Mouse (Mus musculus) layer of hippocampus, adult 11-12 months (tissue): Measurements from ENCODE around the gene Stac2.
A peak's percentile ranks its signal among the peaks of the same experiment; 100 is the strongest.

Experiments used
- DNase-seq: peaks from one replicate; pipeline ENCODE4 v3.0.0; 2022; ENCODE audit warnings: low spot score

Stac2 gene

GRCm38 (mm10) chr11:97997387-97997960 lies 55.8 kb downstream of the Stac2 start:
- DNase-seq = no peak

GRCm38 (mm10) chr11:97996691-97997090 lies 56.6 kb downstream of the Stac2 start:
- no peak for DNase-seq

GRCm38 (mm10) chr11:97995564-97996288 lies 57.5 kb downstream of the Stac2 start, which contains the start of gene Arl5c:
TSS of gene Arl5c (minus strand) at chr11:97996181.
- DNase-seq = no peak

GRCm38 (mm10) chr11:97994539-97995100 lies 58.6 kb downstream of the Stac2 start:
- peak; percentile 78 for DNase-seq

GRCm38 (mm10) chr11:97988530-97989096 lies 64.6 kb downstream of the Stac2 start:
- peak; percentile 93 for DNase-seq

GRCm38 (mm10) chr11:97987551-97988526 lies 65.4 kb downstream of the Stac2 start:
- peak; percentile 96 for DNase-seq

- no peak for DNase-seq
Measured at GRCm38 (mm10) chr11:97986738-97987465, 66.4 kb downstream of the Stac2 start.
